Comparison of ENCODE assay signal across 21 mouse cellular contexts in the genomic region with DNA sequence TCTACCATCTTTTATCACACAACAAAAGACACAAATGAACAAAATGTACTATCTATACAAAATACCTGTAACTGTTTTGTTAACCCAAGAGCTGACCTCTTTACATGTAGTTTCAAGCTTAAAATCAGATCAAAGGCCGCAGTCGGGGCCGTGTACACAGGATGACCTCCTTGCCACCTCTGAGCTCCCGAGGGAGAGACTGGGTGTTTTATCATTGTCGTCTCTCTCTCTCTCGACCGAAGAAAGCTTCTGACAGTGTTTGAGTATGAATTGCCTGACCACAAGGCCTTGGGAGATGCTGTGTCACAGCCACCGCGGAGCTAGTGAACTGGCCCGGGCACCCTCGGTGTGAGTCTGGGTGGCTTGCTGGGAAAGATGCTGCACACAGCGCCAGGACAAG.
DNase-seq lines count a peak whose midpoint lies in the region; ATAC-seq and TF ChIP-seq lines count a peak whose summit lies in the region.
"Had no signal": no experiment of that assay in that cellular context is flagged by ENCODE, and none has a peak within 500 bp of the region (broad histone marks: within the 10 kb centered on the region; RNA-seq: fewer than 3 reads in every experiment).

No protein-coding gene starts in this region.

- H3K27ac ChIP-seq in lung, embryonic 14.5 days (ENCODE audit: low read depth) = peak overlapping the region; percentile 51
- H3K27ac ChIP-seq in lung, postnatal 0 days (ENCODE audit: low read length) = no peak overlapping the region
- 0 out of 2 replicates have a peak overlapping the region, but pooled peaks have one; percentile 25 for H3K27ac ChIP-seq in midbrain, embryonic 13.5 days
- no peak overlapping the region for H3K27ac ChIP-seq in midbrain, embryonic 14.5 days (replicated peaks; ENCODE audit: low read depth, low read length)
- H3K27ac ChIP-seq: embryonic facial prominence, embryonic 15.5 days; forebrain, embryonic 10.5 days; gastrocnemius, adult 2 months; heart, embryonic 13.5 days; hindbrain, embryonic 13.5 days had no signal

- no peaks in the 10 kb centered on the region for H3K36me3 ChIP-seq in lung, embryonic 14.5 days (ENCODE audit: insufficient read depth)
- H3K36me3 ChIP-seq in lung, postnatal 0 days (ENCODE audit: insufficient read depth, low read length) = no peaks in the 10 kb centered on the region
- H3K36me3 ChIP-seq in midbrain, embryonic 13.5 days = no peaks in the 10 kb centered on the region
- H3K36me3 ChIP-seq in midbrain, embryonic 14.5 days (ENCODE audit: control insufficient read depth, insufficient read depth, low read length) = no peaks in the 10 kb centered on the region
- H3K36me3 ChIP-seq: embryonic facial prominence, embryonic 15.5 days; forebrain, embryonic 10.5 days; heart, embryonic 13.5 days; hindbrain, embryonic 13.5 days had no signal

- ATAC-seq in lung, embryonic 14.5 days (ENCODE audit: insufficient read depth) = no peak
- ATAC-seq in lung, postnatal 0 days = no peak
- ATAC-seq in midbrain, embryonic 13.5 days = no peak
- ATAC-seq in midbrain, embryonic 14.5 days (ENCODE audit: low FRiP score, low TSS enrichment) = no peak
- ATAC-seq: forebrain, embryonic 14.5 days had no signal

- DNase-seq in lung, embryonic 14.5 days = no peak
- no peak for DNase-seq in lung, postnatal 0 days (ENCODE audit: low spot score)
- DNase-seq in midbrain, embryonic 14.5 days = no peak
- peak; percentile 54 for DNase-seq in embryo, embryonic 10.5 days (ENCODE audit: low spot score)
- DNase-seq in mesoderm, embryonic 11.5 days (ENCODE audit: low read depth, low spot score) = peak; percentile 52
- no peak for DNase-seq in adrenal gland, adult 2 months
- no peak for DNase-seq in right cerebral cortex, postnatal 25 days
- DNase-seq: adrenal gland, postnatal 10 days; cerebellum, adult 11 months; cerebellum, adult 8-10 months; cerebellum, postnatal 14 days; gastrocnemius, adult 2 months; gastrocnemius, postnatal 25 days; heart, postnatal 36 days had no signal

- no peak overlapping the region for H3K9ac ChIP-seq in lung, embryonic 14.5 days
- H3K9ac ChIP-seq in lung, postnatal 0 days (replicated peaks; ENCODE audit: low read depth) = no peak overlapping the region
- H3K9ac ChIP-seq in midbrain, embryonic 13.5 days (replicated peaks) = no peak overlapping the region
- no peak overlapping the region for H3K9ac ChIP-seq in midbrain, embryonic 14.5 days (replicated peaks; ENCODE audit: low read length)
- H3K9ac ChIP-seq: embryonic facial prominence, embryonic 15.5 days; heart, embryonic 13.5 days; hindbrain, embryonic 13.5 days had no signal

- H3K4me3 ChIP-seq in lung, embryonic 14.5 days (ENCODE audit: low read depth, low read length) = no peak overlapping the region
- H3K4me3 ChIP-seq in lung, postnatal 0 days (ENCODE audit: low read depth, low read length) = no peak overlapping the region
- no peak overlapping the region for H3K4me3 ChIP-seq in midbrain, embryonic 13.5 days (replicated peaks)
- H3K4me3 ChIP-seq in midbrain, embryonic 14.5 days (replicated peaks; ENCODE audit: low read depth, low read length) = no peak overlapping the region
- H3K4me3 ChIP-seq: embryonic facial prominence, embryonic 15.5 days; erythroblast, embryonic 14.5 days; forebrain, embryonic 10.5 days; gastrocnemius, adult 2 months; heart, embryonic 13.5 days; hindbrain, embryonic 13.5 days had no signal

- H3K9me3 ChIP-seq in lung, embryonic 14.5 days (ENCODE audit: low read depth, low read length) = no peaks in the 10 kb centered on the region
- no peaks in the 10 kb centered on the region for H3K9me3 ChIP-seq in lung, postnatal 0 days (ENCODE audit: low read length)
- H3K9me3 ChIP-seq in midbrain, embryonic 13.5 days = no peaks in the 10 kb centered on the region
- no peaks in the 10 kb centered on the region for H3K9me3 ChIP-seq in midbrain, embryonic 14.5 days (ENCODE audit: control insufficient read depth, low read length)
- H3K9me3 ChIP-seq: embryonic facial prominence, embryonic 15.5 days; forebrain, embryonic 10.5 days; heart, embryonic 13.5 days; hindbrain, embryonic 13.5 days had no signal

- no peaks in the 10 kb centered on the region for H3K27me3 ChIP-seq in lung, embryonic 14.5 days (ENCODE audit: insufficient read depth, low read length)
- no peaks in the 10 kb centered on the region for H3K27me3 ChIP-seq in lung, postnatal 0 days (replicated peaks; ENCODE audit: insufficient read depth, low read length)
- H3K27me3 ChIP-seq in midbrain, embryonic 13.5 days = no peaks in the 10 kb centered on the region
- no peaks in the 10 kb centered on the region for H3K27me3 ChIP-seq in midbrain, embryonic 14.5 days (ENCODE audit: control insufficient read depth, insufficient read depth, low read length)
- H3K27me3 ChIP-seq: embryonic facial prominence, embryonic 15.5 days; heart, embryonic 13.5 days; hindbrain, embryonic 13.5 days had no signal

- no peak for TF ChIP-seq EP300 in lung, postnatal 0 days (IDR thresholded peaks at IDR 0.05)

- no peaks in the 10 kb centered on the region for H3K4me1 ChIP-seq in lung, embryonic 14.5 days (ENCODE audit: insufficient read depth)
- H3K4me1 ChIP-seq in lung, postnatal 0 days (ENCODE audit: insufficient read depth, low read depth, low read length) = no peaks in the 10 kb centered on the region
- no peaks in the 10 kb centered on the region for H3K4me1 ChIP-seq in midbrain, embryonic 13.5 days (replicated peaks)
- H3K4me1 ChIP-seq in midbrain, embryonic 14.5 days (ENCODE audit: control insufficient read depth, insufficient read depth, low read length) = no peaks in the 10 kb centered on the region
- H3K4me1 ChIP-seq: embryonic facial prominence, embryonic 15.5 days had no signal

- no peak for TF ChIP-seq CTCF in lung, embryonic 14.5 days (IDR thresholded peaks at IDR 0.05; ENCODE audit: low read depth)
- TF ChIP-seq CTCF in lung, postnatal 0 days (IDR thresholded peaks at IDR 0.05) = no peak

- H3K4me2 ChIP-seq in lung, embryonic 14.5 days = no peak overlapping the region
- no peak overlapping the region for H3K4me2 ChIP-seq in lung, postnatal 0 days (replicated peaks; ENCODE audit: low read depth, low read length)
- H3K4me2 ChIP-seq in midbrain, embryonic 13.5 days (replicated peaks) = no peak overlapping the region
- H3K4me2 ChIP-seq in midbrain, embryonic 14.5 days (ENCODE audit: low read length) = no peak overlapping the region
- H3K4me2 ChIP-seq: embryonic facial prominence, embryonic 15.5 days; heart, embryonic 13.5 days; hindbrain, embryonic 13.5 days had no signal

- WGBS in lung, embryonic 14.5 days = 12% methylated on average over 12 of the region's 12 CpGs
- WGBS in lung, postnatal 0 days = 15% methylated on average over 12 of the region's 12 CpGs
- 63% methylated on average over 12 of the region's 12 CpGs for WGBS in midbrain, embryonic 13.5 days
- WGBS in midbrain, embryonic 14.5 days = 61% methylated on average over 12 of the region's 12 CpGs

Comparison
In these comparisons a context has a peak if more than half of its experiments do, and no peak if none do; other contexts are left out.
1. H3K27ac ChIP-seq: peak in lung, embryonic 14.5 days (single experiment) and midbrain, embryonic 13.5 days (single experiment); none in lung, postnatal 0 days (single experiment) and midbrain, embryonic 14.5 days (single experiment).
2. DNase-seq: peak in embryo, embryonic 10.5 days (single experiment) and mesoderm, embryonic 11.5 days (single experiment); none in lung, embryonic 14.5 days (single experiment), lung, postnatal 0 days (single experiment), midbrain, embryonic 14.5 days (single experiment), adrenal gland, adult 2 months (single experiment) and right cerebral cortex, postnatal 25 days (single experiment).